Comparison of ENCODE assay signal across 30 mouse cellular contexts in the genomic region with DNA sequence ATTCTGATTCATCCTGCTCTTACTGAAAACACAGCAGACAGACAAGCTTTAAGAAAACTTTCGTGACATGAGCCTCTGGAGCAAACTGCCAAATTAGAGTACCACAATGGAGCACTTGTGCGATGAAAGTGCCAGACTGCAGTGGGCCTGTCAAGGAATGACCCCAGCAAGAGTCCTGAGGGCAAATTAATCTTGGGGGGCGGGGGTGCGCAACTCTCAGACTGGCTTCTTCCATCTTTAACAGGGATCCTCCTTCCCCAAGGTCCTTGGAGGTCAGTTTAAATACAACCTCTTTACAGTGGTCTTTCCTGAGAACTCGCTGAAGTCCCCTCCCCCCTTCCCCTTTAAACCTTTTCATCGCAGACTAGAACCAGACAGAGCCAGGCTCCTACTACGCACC. TPM values are rescaled to one million over a fixed set of nuclear protein-coding genes. Genes with fewer than 3 reads are reported as not detected.
DNase-seq lines count a peak whose midpoint lies in the region; ATAC-seq and TF ChIP-seq lines count a peak whose summit lies in the region.
"Had no signal": no experiment of that assay in that cellular context is flagged by ENCODE, and none has a peak within 500 bp of the region (broad histone marks: within the 10 kb centered on the region; RNA-seq: fewer than 3 reads in every experiment).

No protein-coding gene starts in this region.

- peak; percentile 18 for DNase-seq in hindbrain, embryonic 10.5 days (ENCODE audit: low spot score)
- peak; percentile 18 for DNase-seq in brain, embryonic 14.5 days (ENCODE audit: low read depth)
- peak; percentile 59 for DNase-seq in embryo, embryonic 10.5 days (ENCODE audit: low spot score)
- DNase-seq in embryonic facial prominence, embryonic 10.5 days (ENCODE audit: low spot score), result peak; percentile 53
- DNase-seq in cerebellum, postnatal 10 days, result no peak
- DNase-seq in left cerebral cortex, postnatal 10 days (ENCODE audit: extremely low spot score in 1 of 2, low spot score in 2 of 2), result no peak
- DNase-seq: adrenal gland, adult 8-10 months; adrenal gland, postnatal 25 days; cerebellum, adult 18-20 months; cerebellum, adult 9-10 months; cerebellum, postnatal 25 days; gastrocnemius, postnatal 10 days; gastrocnemius, postnatal 36 days; heart, adult 2 months; heart, postnatal 14 days; heart, postnatal 4 days; kidney, adult 11 months had no signal

- no peak for TF ChIP-seq CTCF in brain, embryonic 14.5 days (IDR thresholded peaks at IDR 0.05; ENCODE audit: borderline replicate concordance, extremely low read depth, insufficient read depth, insufficient read length)

- H3K4me2 ChIP-seq in hindbrain, embryonic 12.5 days (replicated peaks), result no peak overlapping the region
- H3K4me2 ChIP-seq: embryonic facial prominence, embryonic 12.5 days; embryonic facial prominence, embryonic 15.5 days; forebrain, embryonic 13.5 days; heart, embryonic 13.5 days; hindbrain, embryonic 13.5 days; intestine, embryonic 15.5 days had no signal

- H3K9ac ChIP-seq in hindbrain, embryonic 12.5 days, result no peak overlapping the region
- H3K9ac ChIP-seq: embryonic facial prominence, embryonic 12.5 days; embryonic facial prominence, embryonic 15.5 days; forebrain, embryonic 13.5 days; heart, embryonic 13.5 days; hindbrain, embryonic 13.5 days; intestine, embryonic 15.5 days had no signal

- WGBS in hindbrain, embryonic 10.5 days, result 59% methylated on average over 7 of the region's 7 CpGs
- WGBS in hindbrain, embryonic 12.5 days, result 62% methylated on average over 7 of the region's 7 CpGs
- WGBS in embryonic facial prominence, embryonic 10.5 days, result 36% methylated on average over 7 of the region's 7 CpGs

- no peak for TF ChIP-seq POLR2A in brain, embryonic 14.5 days (IDR thresholded peaks at IDR 0.05; ENCODE audit: borderline replicate concordance, extremely low read depth, insufficient read depth, insufficient read length, poor library complexity, severe bottlenecking)

- no peaks in the 10 kb centered on the region for H3K36me3 ChIP-seq in hindbrain, embryonic 10.5 days
- H3K36me3 ChIP-seq in hindbrain, embryonic 12.5 days, result no peaks in the 10 kb centered on the region
- H3K36me3 ChIP-seq in embryonic facial prominence, embryonic 10.5 days (replicated peaks), result no peaks in the 10 kb centered on the region
- H3K36me3 ChIP-seq: embryonic facial prominence, embryonic 12.5 days; embryonic facial prominence, embryonic 15.5 days; heart, embryonic 10.5 days; heart, embryonic 13.5 days; hindbrain, embryonic 13.5 days; intestine, embryonic 15.5 days had no signal

- H3K9me3 ChIP-seq in hindbrain, embryonic 10.5 days, result no peaks in the 10 kb centered on the region
- H3K9me3 ChIP-seq in hindbrain, embryonic 12.5 days (replicated peaks), result no peaks in the 10 kb centered on the region
- no peaks in the 10 kb centered on the region for H3K9me3 ChIP-seq in embryonic facial prominence, embryonic 10.5 days
- H3K9me3 ChIP-seq: embryonic facial prominence, embryonic 12.5 days; embryonic facial prominence, embryonic 15.5 days; forebrain, embryonic 13.5 days; heart, embryonic 10.5 days; heart, embryonic 13.5 days; hindbrain, embryonic 13.5 days; intestine, embryonic 15.5 days had no signal

- H3K27me3 ChIP-seq in hindbrain, embryonic 10.5 days (ENCODE audit: insufficient read depth, poor library complexity, severe bottlenecking), result no peaks in the 10 kb centered on the region
- no peaks in the 10 kb centered on the region for H3K27me3 ChIP-seq in hindbrain, embryonic 12.5 days
- H3K27me3 ChIP-seq in embryonic facial prominence, embryonic 10.5 days (replicated peaks; ENCODE audit: low read depth, poor library complexity, severe bottlenecking), result peaks cover 17% of the 10 kb centered on the region
- H3K27me3 ChIP-seq: embryonic facial prominence, embryonic 12.5 days; embryonic facial prominence, embryonic 15.5 days; forebrain, embryonic 13.5 days; heart, embryonic 13.5 days; hindbrain, embryonic 13.5 days; intestine, embryonic 15.5 days had no signal

- intact Hi-C loops in left cerebral cortex, postnatal 10 days (cut with DNase I), result no loop called here

- H3K27ac ChIP-seq in hindbrain, embryonic 10.5 days, result no peak overlapping the region
- no peak overlapping the region for H3K27ac ChIP-seq in hindbrain, embryonic 12.5 days
- H3K27ac ChIP-seq in embryonic facial prominence, embryonic 10.5 days (replicated peaks), result no peak overlapping the region; the same call in 1 of the 2 replicates
- H3K27ac ChIP-seq: embryonic facial prominence, embryonic 12.5 days; embryonic facial prominence, embryonic 15.5 days; forebrain, embryonic 13.5 days; heart, adult 2 months; heart, embryonic 10.5 days; heart, embryonic 13.5 days; hindbrain, embryonic 13.5 days; intestine, embryonic 15.5 days had no signal

- no peaks in the 10 kb centered on the region for H3K4me1 ChIP-seq in hindbrain, embryonic 10.5 days (replicated peaks)
- no peaks in the 10 kb centered on the region for H3K4me1 ChIP-seq in hindbrain, embryonic 12.5 days
- H3K4me1 ChIP-seq in embryonic facial prominence, embryonic 10.5 days, result peaks cover 11% of the 10 kb centered on the region
- H3K4me1 ChIP-seq: embryonic facial prominence, embryonic 15.5 days; forebrain, embryonic 13.5 days; hindbrain, embryonic 13.5 days; intestine, embryonic 15.5 days had no signal

- no peak overlapping the region for H3K4me3 ChIP-seq in hindbrain, embryonic 10.5 days
- no peak overlapping the region for H3K4me3 ChIP-seq in hindbrain, embryonic 12.5 days
- H3K4me3 ChIP-seq in embryonic facial prominence, embryonic 10.5 days, result no peak overlapping the region
- H3K4me3 ChIP-seq: embryonic facial prominence, embryonic 12.5 days; embryonic facial prominence, embryonic 15.5 days; forebrain, embryonic 13.5 days; heart, adult 2 months; heart, embryonic 10.5 days; heart, embryonic 13.5 days; hindbrain, embryonic 13.5 days; intestine, embryonic 15.5 days had no signal

- no peak for ATAC-seq in hindbrain, embryonic 12.5 days (ENCODE audit: low FRiP score)
- ATAC-seq in CD4-positive, CD25-positive, alpha-beta regulatory T cell, adult 4 months, result no peak
- ATAC-seq: activated CD4-positive, CD25-positive, alpha-beta regulatory T cell, adult 4 months; forebrain, embryonic 13.5 days; forebrain, embryonic 16.5 days; hindbrain, embryonic 16.5 days; intestine, embryonic 15.5 days had no signal

RNA-seq across cellular contexts. Expression of a gene that starts 45.9 kb away (rescaled TPM):
- polyA plus RNA-seq in hindbrain, embryonic 10.5 days (2016; fragmentation: Nextera tagmentation; extraction: Ambion mirVana), result 16.6 and 18.2 TPM in 2 replicates
- polyA plus RNA-seq in hindbrain, embryonic 12.5 days (2016; fragmentation: Nextera tagmentation; extraction: Ambion mirVana), result 18.3 and 22.6 TPM in 2 replicates
- polyA plus RNA-seq in brain, embryonic 14.5 days (2012; rRNA removed), result 15.7 and 23.2 TPM in 2 replicates
- polyA plus RNA-seq in embryonic facial prominence, embryonic 10.5 days (2016; fragmentation: Nextera tagmentation; extraction: Ambion mirVana), result 25.9 and 27.8 TPM in 2 replicates
- polyA plus RNA-seq in CD4-positive, CD25-positive, alpha-beta regulatory T cell, adult 4 months (2017; shearing (Covaris generic)), result not detected
- total RNA-seq in left cerebral cortex, postnatal 10 days (2021), result 10 to 100 TPM; 64.4 to 77.5 TPM
- total RNA-seq: granulocyte monocyte progenitor cell, adult 5-6 weeks had no signal

Comparison
In these comparisons a context has a peak if more than half of its experiments do, and no peak if none do; other contexts are left out.
1. DNase-seq: peak in hindbrain, embryonic 10.5 days (single experiment), brain, embryonic 14.5 days (single experiment), embryo, embryonic 10.5 days (single experiment) and embryonic facial prominence, embryonic 10.5 days (single experiment); none in cerebellum, postnatal 10 days (0 of 2) and left cerebral cortex, postnatal 10 days (0 of 2).
2. RNA of a gene that starts 45.9 kb away (polyA plus RNA-seq): 25.9 to 27.8 TPM in embryonic facial prominence, embryonic 10.5 days, 15.7 to 23.2 TPM in brain, embryonic 14.5 days, 18.3 to 22.6 TPM in hindbrain, embryonic 12.5 days and 16.6 to 18.2 TPM in hindbrain, embryonic 10.5 days; not detected in CD4-positive, CD25-positive, alpha-beta regulatory T cell, adult 4 months; every median in the first group is over 10 times any median in the second.